Mouse (Mus musculus) urinary bladder, postnatal 25 days (tissue): ENCODE measurements around the gene Aldh6a1.

Experiments
- DNase-seq: peaks from one replicate; pipeline ENCODE4 v3.0.0; 2022; ENCODE audit warnings: low spot score

Gene Aldh6a1

GRCm38 (mm10) chr12:84416834-84417604 is 33.8 kb downstream of the Aldh6a1 start, which contains the start of gene Rnf113a2:
TSS of gene Rnf113a2 (plus strand) at chr12:84417196.
- DNase-seq: peak; percentile 70

- DNase-seq: peak; percentile 92
Measured at GRCm38 (mm10) chr12:84408819-84409507, 41.8 kb downstream of the Aldh6a1 start, which contains the start of the genes Entpd5 and Bbof1. TSS of gene Entpd5 (minus strand) at chr12:84409029. TSS of gene Bbof1 (plus strand) at chr12:84409071.

- DNase-seq: no peak
Measured at GRCm38 (mm10) chr12:84407874-84408818, 42.7 kb downstream of the Aldh6a1 start.

GRCm38 (mm10) chr12:84407259-84407658 is 43.5 kb downstream of the Aldh6a1 start:
- no peak for DNase-seq

GRCm38 (mm10) chr12:84404541-84404940 is 46.3 kb downstream of the Aldh6a1 start:
- no peak for DNase-seq

GRCm38 (mm10) chr12:84402923-84403322 is 47.9 kb downstream of the Aldh6a1 start:
- DNase-seq: no peak

GRCm38 (mm10) chr12:84400653-84401052 is 50.2 kb downstream of the Aldh6a1 start:
- no peak for DNase-seq

- DNase-seq: no peak
Measured at GRCm38 (mm10) chr12:84400068-84400467, 50.7 kb downstream of the Aldh6a1 start.

- no peak for DNase-seq
Measured at GRCm38 (mm10) chr12:84399663-84400062, 51.1 kb downstream of the Aldh6a1 start.

- no peak for DNase-seq
Measured at GRCm38 (mm10) chr12:84399135-84399534, 51.7 kb downstream of the Aldh6a1 start.

GRCm38 (mm10) chr12:84398629-84399028 is 52.2 kb downstream of the Aldh6a1 start:
- no peak for DNase-seq

- DNase-seq: no peak
Measured at GRCm38 (mm10) chr12:84397685-84398084, 53.1 kb downstream of the Aldh6a1 start.

- DNase-seq: no peak
Measured at GRCm38 (mm10) chr12:84396947-84397679, 53.7 kb downstream of the Aldh6a1 start.

- no peak for DNase-seq
Measured at GRCm38 (mm10) chr12:84393847-84394246, 57.0 kb downstream of the Aldh6a1 start.

- no peak for DNase-seq
Measured at GRCm38 (mm10) chr12:84392681-84393080, 58.1 kb downstream of the Aldh6a1 start.

GRCm38 (mm10) chr12:84390336-84390735 is 60.5 kb downstream of the Aldh6a1 start:
- no peak for DNase-seq

- DNase-seq: no peak
Measured at GRCm38 (mm10) chr12:84388774-84389400, 61.9 kb downstream of the Aldh6a1 start.

- DNase-seq: no peak
Measured at GRCm38 (mm10) chr12:84388097-84388496, 62.7 kb downstream of the Aldh6a1 start.

- no peak for DNase-seq
Measured at GRCm38 (mm10) chr12:84385408-84385807, 65.4 kb downstream of the Aldh6a1 start.

- DNase-seq: peak; percentile 58
Measured at GRCm38 (mm10) chr12:84384644-84385081, 66.1 kb downstream of the Aldh6a1 start.

GRCm38 (mm10) chr12:84382369-84382768 is 68.4 kb downstream of the Aldh6a1 start:
- DNase-seq: no peak
